Mouse (Mus musculus): Measurements from ENCODE around the gene Gm49405. TPM values are rescaled to one million over a fixed set of nuclear protein-coding genes. Genes with fewer than 3 reads are reported as not detected.

Gm49405 gene
- total RNA-seq, 1 experiment, result 1.9 TPM

DNA sequence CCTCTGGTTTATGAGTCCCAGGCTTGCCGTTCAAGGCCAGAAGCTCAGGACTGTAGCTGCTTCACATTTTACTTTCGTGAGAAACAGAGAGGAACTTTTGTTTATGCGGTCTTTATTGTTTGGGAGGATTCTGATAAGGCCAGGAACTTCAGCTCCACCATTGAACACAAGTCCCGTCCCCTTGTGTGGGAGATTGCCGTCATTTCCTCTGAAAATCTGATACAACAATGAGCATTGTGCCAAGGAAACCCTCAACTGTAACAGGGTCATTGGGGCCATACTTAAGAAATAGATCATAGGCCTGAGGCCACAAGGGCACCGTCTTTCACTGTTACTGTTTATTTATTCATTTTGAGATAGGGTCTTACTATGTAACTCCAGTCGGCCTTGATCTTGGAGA lies 22.8 kb downstream of the Gm49405 start:
- Histone ChIP-seq H3K27ac (ENCODE audit: insufficient read depth, low read depth, low read length, poor library complexity, severe bottlenecking) (no peak overlapping the region), H3K9me3 (ENCODE audit: control insufficient read depth, insufficient read depth, low read depth, low read length) (no peaks in the 10 kb centered on the region), H3K9ac (ENCODE audit: insufficient read depth, low read depth, low read length, poor library complexity, severe bottlenecking) (no peak overlapping the region), H3K36me3 (ENCODE audit: control insufficient read depth, insufficient read depth, low read length, poor library complexity, severe bottlenecking) (no peaks in the 10 kb centered on the region), H3K4me3 (ENCODE audit: insufficient read depth in 1 of 2, low read depth in 1 of 2, low read length in 2 of 2, poor library complexity in 1 of 2, severe bottlenecking in 1 of 2) (no peak overlapping the region), H3K4me1 (ENCODE audit: control insufficient read depth in 2 of 2, insufficient read depth in 2 of 2, low read length in 2 of 2, poor library complexity in 1 of 2) (peaks cover 5 to 8% of the 10 kb centered on the region in 2 experiments; a peak in 2 of 4 replicates)
- in situ Hi-C loops (cut with MboI; ENCODE audit: low sequenced_read_pairs in 2 of 2, unreplicated experiment in 2 of 2), result no loop called here
- DNase-seq (ENCODE audit: low read depth, low spot score), result no peak
- no peak for TF ChIP-seq ZC3H11A (IDR thresholded peaks at IDR 0.05; ENCODE audit: borderline replicate concordance, low read depth, low read length)
- no peak for TF ChIP-seq CHD2 (IDR thresholded peaks at IDR 0.05; ENCODE audit: low read depth, low read length)
- no peak for TF ChIP-seq MAFK (IDR thresholded peaks at IDR 0.05; ENCODE audit: insufficient read depth, low read depth, low read length)
- TF ChIP-seq HCFC1 (IDR thresholded peaks at IDR 0.05; ENCODE audit: borderline replicate concordance, insufficient read depth, low read length), result no peak
- TF ChIP-seq ZNF384 (IDR thresholded peaks at IDR 0.05; ENCODE audit: low read depth, low read length), result no peak

DNA sequence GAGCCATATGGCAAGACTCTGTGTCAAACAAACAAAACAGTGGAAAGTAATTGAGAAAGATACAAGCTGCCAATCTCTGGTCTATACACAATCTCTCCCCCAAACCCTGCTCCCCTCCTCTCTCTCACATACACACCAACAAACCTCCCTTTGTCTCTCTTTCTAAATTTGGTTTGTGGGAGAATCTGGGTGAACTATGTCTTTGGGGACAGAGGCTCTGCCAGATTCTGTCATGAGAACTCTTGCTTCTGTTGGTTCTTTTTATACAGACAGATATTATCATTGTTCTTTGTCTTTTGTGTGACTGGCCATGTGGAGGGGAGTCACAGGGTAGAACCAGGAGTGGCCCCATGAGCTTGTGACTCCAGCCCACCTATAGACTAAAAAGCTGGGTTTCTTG lies 27.1 kb downstream of the Gm49405 start:
- no peaks in the 10 kb centered on the region for H3K9me3 ChIP-seq (ENCODE audit: control insufficient read depth, insufficient read depth, low read depth, low read length)
- TF ChIP-seq MAFK (IDR thresholded peaks at IDR 0.05; ENCODE audit: insufficient read depth, low read depth, low read length) (no peak), CHD2 (IDR thresholded peaks at IDR 0.05; ENCODE audit: low read depth, low read length) (no peak)
- in situ Hi-C loops (cut with MboI; ENCODE audit: low sequenced_read_pairs in 2 of 2, unreplicated experiment in 2 of 2), result no loop called here
- no peak overlapping the region for H3K4me3 ChIP-seq (ENCODE audit: insufficient read depth in 1 of 2, low read depth in 1 of 2, low read length in 2 of 2, poor library complexity in 1 of 2, severe bottlenecking in 1 of 2)
- no peak for DNase-seq (ENCODE audit: low read depth, low spot score)
- no peaks in the 10 kb centered on the region; a peak in 1 of 4 replicates for H3K4me1 ChIP-seq (ENCODE audit: control insufficient read depth in 2 of 2, insufficient read depth in 2 of 2, low read length in 2 of 2, poor library complexity in 1 of 2)
- no peak overlapping the region for H3K27ac ChIP-seq (ENCODE audit: insufficient read depth, low read depth, low read length, poor library complexity, severe bottlenecking)
- no peak overlapping the region for H3K9ac ChIP-seq (ENCODE audit: insufficient read depth, low read depth, low read length, poor library complexity, severe bottlenecking)
- H3K36me3 ChIP-seq (ENCODE audit: control insufficient read depth, insufficient read depth, low read length, poor library complexity, severe bottlenecking), result no peaks in the 10 kb centered on the region

DNA sequence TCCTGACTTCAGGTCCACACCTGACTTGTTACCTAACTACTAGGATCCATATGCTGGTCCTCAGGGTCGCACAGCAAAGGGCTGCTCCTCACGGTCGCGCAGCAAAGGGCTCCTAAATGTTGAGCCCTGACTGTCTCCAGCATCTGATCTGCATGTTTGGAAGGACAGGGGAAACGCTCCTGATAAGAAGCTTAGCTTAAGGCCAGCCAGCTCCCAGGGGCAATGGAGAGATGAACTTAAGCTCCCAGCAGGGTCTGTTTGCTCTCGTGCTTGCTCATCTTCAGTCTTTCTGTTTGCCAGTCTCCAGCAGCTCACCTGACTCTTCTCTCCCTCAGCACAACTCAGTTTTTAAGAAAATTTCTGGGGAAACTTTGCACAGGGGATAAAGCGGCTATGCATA lies 32.2 kb downstream of the Gm49405 start:
- H3K4me3 ChIP-seq (ENCODE audit: insufficient read depth in 1 of 2, low read depth in 1 of 2, low read length in 2 of 2, poor library complexity in 1 of 2, severe bottlenecking in 1 of 2), result no peak overlapping the region
- DNase-seq (ENCODE audit: low read depth, low spot score), result no peak
- no peaks in the 10 kb centered on the region for H3K9me3 ChIP-seq (ENCODE audit: control insufficient read depth, insufficient read depth, low read depth, low read length)
- H3K9ac ChIP-seq (ENCODE audit: insufficient read depth, low read depth, low read length, poor library complexity, severe bottlenecking), result no peak overlapping the region
- no peak overlapping the region; the same call in 1 of the 2 replicates for H3K27ac ChIP-seq (ENCODE audit: insufficient read depth, low read depth, low read length, poor library complexity, severe bottlenecking)
- TF ChIP-seq HCFC1 (IDR thresholded peaks at IDR 0.05; ENCODE audit: borderline replicate concordance, insufficient read depth, low read length) (no peak), MAFK (IDR thresholded peaks at IDR 0.05; ENCODE audit: insufficient read depth, low read depth, low read length) (no peak), ZC3H11A (IDR thresholded peaks at IDR 0.05; ENCODE audit: borderline replicate concordance, low read depth, low read length) (no peak), CHD2 (IDR thresholded peaks at IDR 0.05; ENCODE audit: low read depth, low read length) (no peak), ZNF384 (IDR thresholded peaks at IDR 0.05; ENCODE audit: low read depth, low read length) (no peak)
- H3K36me3 ChIP-seq (ENCODE audit: control insufficient read depth, insufficient read depth, low read length, poor library complexity, severe bottlenecking), result peaks cover 6% of the 10 kb centered on the region; the same call in 1 of the 2 replicates
- in situ Hi-C loops (cut with MboI; ENCODE audit: low sequenced_read_pairs in 2 of 2, unreplicated experiment in 2 of 2), result no loop called here
- H3K4me1 ChIP-seq (ENCODE audit: control insufficient read depth in 2 of 2, insufficient read depth in 2 of 2, low read length in 2 of 2, poor library complexity in 1 of 2), result peaks cover 0 to 7% of the 10 kb centered on the region in 2 experiments; a peak in 1 of 4 replicates

DNA sequence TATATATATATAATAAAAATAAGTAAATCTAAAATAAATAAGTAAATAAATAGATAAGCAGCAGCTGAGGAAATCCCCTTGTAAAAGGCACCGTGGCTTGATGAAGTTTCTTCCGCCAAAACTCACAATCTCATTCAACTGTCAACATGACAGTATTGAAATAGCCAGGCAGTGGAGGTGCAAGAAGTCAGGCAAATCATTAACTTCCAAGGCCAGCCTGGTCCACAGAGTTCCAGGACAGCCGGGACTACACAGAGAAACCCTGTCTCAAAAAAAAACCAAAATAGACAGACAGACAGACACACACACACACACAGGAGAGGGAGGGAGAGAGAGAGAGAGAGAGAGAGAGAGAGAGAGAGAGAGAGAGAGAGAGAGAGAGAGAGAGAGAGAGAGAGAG lies 32.9 kb downstream of the Gm49405 start:
- no peaks in the 10 kb centered on the region for H3K9me3 ChIP-seq (ENCODE audit: control insufficient read depth, insufficient read depth, low read depth, low read length)
- no peak overlapping the region for H3K27ac ChIP-seq (ENCODE audit: insufficient read depth, low read depth, low read length, poor library complexity, severe bottlenecking)
- H3K9ac ChIP-seq (ENCODE audit: insufficient read depth, low read depth, low read length, poor library complexity, severe bottlenecking), result no peak overlapping the region
- in situ Hi-C loops (cut with MboI; ENCODE audit: low sequenced_read_pairs in 2 of 2, unreplicated experiment in 2 of 2), result no loop called here
- H3K36me3 ChIP-seq (ENCODE audit: control insufficient read depth, insufficient read depth, low read length, poor library complexity, severe bottlenecking), result peaks cover 6% of the 10 kb centered on the region; the same call in 1 of the 2 replicates
- DNase-seq (ENCODE audit: low read depth, low spot score), result no peak
- no peak for TF ChIP-seq ZC3H11A (IDR thresholded peaks at IDR 0.05; ENCODE audit: borderline replicate concordance, low read depth, low read length)
- TF ChIP-seq HCFC1 (IDR thresholded peaks at IDR 0.05; ENCODE audit: borderline replicate concordance, insufficient read depth, low read length), result no peak
- TF ChIP-seq ZNF384 (IDR thresholded peaks at IDR 0.05; ENCODE audit: low read depth, low read length), result no peak
- TF ChIP-seq CHD2 (IDR thresholded peaks at IDR 0.05; ENCODE audit: low read depth, low read length), result no peak
- TF ChIP-seq MAFK (IDR thresholded peaks at IDR 0.05; ENCODE audit: insufficient read depth, low read depth, low read length), result no peak
- H3K4me1 ChIP-seq (ENCODE audit: control insufficient read depth in 2 of 2, insufficient read depth in 2 of 2, low read length in 2 of 2, poor library complexity in 1 of 2), result peaks cover 0 to 7% of the 10 kb centered on the region in 2 experiments; a peak in 1 of 4 replicates
- H3K4me3 ChIP-seq (ENCODE audit: insufficient read depth in 1 of 2, low read depth in 1 of 2, low read length in 2 of 2, poor library complexity in 1 of 2, severe bottlenecking in 1 of 2), result no peak overlapping the region

DNA sequence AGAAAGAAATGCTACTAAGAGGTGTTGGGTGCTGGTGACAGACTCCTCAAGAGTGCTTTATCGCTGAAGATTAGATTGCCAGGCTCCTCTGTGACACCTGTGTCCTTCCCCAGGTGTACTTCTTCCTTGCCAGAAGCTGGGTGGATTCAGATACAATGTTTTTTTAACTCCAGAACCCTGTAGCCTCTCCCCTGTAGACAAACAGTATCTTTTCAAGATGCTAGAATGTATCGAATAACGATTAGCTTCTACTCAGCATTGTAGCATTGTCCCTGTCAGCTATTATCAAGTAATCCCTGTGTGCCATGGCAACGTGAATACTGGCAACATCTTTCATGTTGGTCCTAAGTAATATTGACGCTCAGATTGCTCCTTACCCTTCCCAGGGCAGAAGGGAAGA lies 33.3 kb downstream of the Gm49405 start:
- Histone ChIP-seq H3K9me3 (ENCODE audit: control insufficient read depth, insufficient read depth, low read depth, low read length) (no peaks in the 10 kb centered on the region), H3K36me3 (ENCODE audit: control insufficient read depth, insufficient read depth, low read length, poor library complexity, severe bottlenecking) (peaks cover 6% of the 10 kb centered on the region; the same call in 1 of the 2 replicates), H3K4me1 (ENCODE audit: control insufficient read depth in 2 of 2, insufficient read depth in 2 of 2, low read length in 2 of 2, poor library complexity in 1 of 2) (peaks cover 0 to 7% of the 10 kb centered on the region in 2 experiments; a peak in 1 of 4 replicates), H3K27ac (ENCODE audit: insufficient read depth, low read depth, low read length, poor library complexity, severe bottlenecking) (no peak overlapping the region), H3K9ac (ENCODE audit: insufficient read depth, low read depth, low read length, poor library complexity, severe bottlenecking) (no peak overlapping the region), H3K4me3 (ENCODE audit: insufficient read depth in 1 of 2, low read depth in 1 of 2, low read length in 2 of 2, poor library complexity in 1 of 2, severe bottlenecking in 1 of 2) (no peak overlapping the region)
- TF ChIP-seq HCFC1 (IDR thresholded peaks at IDR 0.05; ENCODE audit: borderline replicate concordance, insufficient read depth, low read length) (no peak), ZNF384 (IDR thresholded peaks at IDR 0.05; ENCODE audit: low read depth, low read length) (no peak), CHD2 (IDR thresholded peaks at IDR 0.05; ENCODE audit: low read depth, low read length) (no peak), MAFK (IDR thresholded peaks at IDR 0.05; ENCODE audit: insufficient read depth, low read depth, low read length) (no peak), ZC3H11A (IDR thresholded peaks at IDR 0.05; ENCODE audit: borderline replicate concordance, low read depth, low read length) (no peak)
- no peak for DNase-seq (ENCODE audit: low read depth, low spot score)
- in situ Hi-C loops (cut with MboI; ENCODE audit: low sequenced_read_pairs in 2 of 2, unreplicated experiment in 2 of 2), result no loop called here

All from ES-E14 (cell line).